Mouse (Mus musculus): ENCODE data around the gene Col17a1. TPM values are rescaled to one million over a fixed set of nuclear protein-coding genes. Genes with fewer than 3 reads are reported as not detected.
A peak's percentile ranks its signal among the peaks of the same experiment; 100 is the strongest.

Gene Col17a1
- polyA plus RNA-seq, 1 experiment from 2014 or later, result 0.30 TPM

DNA sequence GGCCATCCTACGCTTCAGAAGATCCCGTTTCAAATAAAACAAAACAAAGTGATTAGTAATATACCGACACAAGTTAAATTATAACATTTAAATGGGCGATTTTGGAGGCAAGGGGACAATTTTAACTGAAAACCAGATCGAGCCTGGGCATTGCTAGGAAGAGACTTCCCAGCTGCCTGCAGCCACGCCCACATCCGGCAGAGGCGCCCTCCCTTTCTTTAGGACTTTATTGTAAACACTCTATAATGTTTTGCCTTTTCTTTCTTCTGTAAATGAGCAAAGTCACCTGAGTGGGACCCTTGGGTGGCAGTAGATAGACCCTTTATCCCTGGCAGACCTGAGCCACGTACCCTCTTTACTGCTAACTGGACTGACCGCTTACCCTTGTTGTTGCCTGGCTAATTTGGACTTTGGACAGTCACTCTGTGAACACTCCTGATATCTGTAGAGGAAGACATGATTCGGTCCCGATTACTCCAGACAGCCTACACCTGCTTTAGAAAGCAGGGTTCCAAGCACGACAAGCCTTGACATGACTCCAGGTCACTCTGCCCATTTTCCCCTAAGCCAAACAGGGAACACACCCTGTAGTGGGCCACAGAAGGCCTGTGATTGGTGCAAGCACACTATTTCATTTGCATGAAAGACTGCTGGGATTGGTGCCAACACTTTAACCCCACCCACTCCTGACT lies 13.3 kb upstream of the Col17a1 start:
- ATAC-seq, result peak; percentile 89
- Histone ChIP-seq H3K4me1 (replicated peaks; ENCODE audit: control insufficient read depth, insufficient read depth, low read length) (no peaks in the 10 kb centered on the region), H3K4me2 (replicated peaks; ENCODE audit: low read depth) (peak overlapping the region; percentile 57), H3K27me3 (replicated peaks; ENCODE audit: control insufficient read depth, insufficient read depth, low read length) (no peaks in the 10 kb centered on the region), H3K27ac (ENCODE audit: low read depth, low read length) (peak overlapping the region; percentile 1; the same call in 1 of the 2 replicates), H3K9me3 (ENCODE audit: control insufficient read depth) (no peaks in the 10 kb centered on the region), H3K4me3 (ENCODE audit: low read depth, low read length) (peak overlapping the region; percentile 17; the same call in 1 of the 2 replicates), H3K9ac (ENCODE audit: low read depth, low read length) (no peak overlapping the region), H3K36me3 (ENCODE audit: control insufficient read depth, insufficient read depth) (no peaks in the 10 kb centered on the region)
- peak; percentile 47 for TF ChIP-seq CTCF (IDR thresholded peaks at IDR 0.05; ENCODE audit: low read depth)
- 39% methylated on average over 13 of the region's 13 CpGs for WGBS

DNA sequence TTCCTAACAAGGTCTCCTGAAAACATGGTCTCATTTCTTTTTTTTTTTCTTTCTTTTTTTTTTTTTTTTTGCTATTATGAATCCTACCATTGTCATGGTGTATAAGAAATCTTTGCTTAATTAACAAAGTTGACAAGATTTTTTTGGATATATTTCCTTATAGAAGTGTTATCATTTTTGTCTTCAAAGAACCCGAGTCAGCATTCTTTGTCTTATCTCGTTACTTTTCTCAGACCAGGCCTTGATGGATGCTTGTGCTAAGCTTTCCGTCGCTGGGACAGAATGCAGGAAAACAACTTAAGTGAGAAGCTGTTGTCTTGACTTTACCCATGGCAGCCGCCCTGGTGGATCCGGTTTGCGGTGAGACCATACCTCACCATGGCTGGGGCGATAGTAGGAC lies 8.6 kb upstream of the Col17a1 start:
- no peak overlapping the region for H3K9ac ChIP-seq (ENCODE audit: low read depth, low read length)
- no peak for ATAC-seq
- no peak overlapping the region for H3K4me3 ChIP-seq (ENCODE audit: low read depth, low read length)
- H3K27me3 ChIP-seq (replicated peaks; ENCODE audit: control insufficient read depth, insufficient read depth, low read length), result no peaks in the 10 kb centered on the region
- H3K4me2 ChIP-seq (replicated peaks; ENCODE audit: low read depth), result no peak overlapping the region
- no peaks in the 10 kb centered on the region for H3K9me3 ChIP-seq (ENCODE audit: control insufficient read depth)
- TF ChIP-seq CTCF (IDR thresholded peaks at IDR 0.05; ENCODE audit: low read depth), result no peak
- H3K4me1 ChIP-seq (replicated peaks; ENCODE audit: control insufficient read depth, insufficient read depth, low read length), result no peaks in the 10 kb centered on the region
- no peak overlapping the region for H3K27ac ChIP-seq (ENCODE audit: low read depth, low read length)
- 84% methylated on average over 8 of the region's 8 CpGs for WGBS
- no peaks in the 10 kb centered on the region for H3K36me3 ChIP-seq (ENCODE audit: control insufficient read depth, insufficient read depth)

DNA sequence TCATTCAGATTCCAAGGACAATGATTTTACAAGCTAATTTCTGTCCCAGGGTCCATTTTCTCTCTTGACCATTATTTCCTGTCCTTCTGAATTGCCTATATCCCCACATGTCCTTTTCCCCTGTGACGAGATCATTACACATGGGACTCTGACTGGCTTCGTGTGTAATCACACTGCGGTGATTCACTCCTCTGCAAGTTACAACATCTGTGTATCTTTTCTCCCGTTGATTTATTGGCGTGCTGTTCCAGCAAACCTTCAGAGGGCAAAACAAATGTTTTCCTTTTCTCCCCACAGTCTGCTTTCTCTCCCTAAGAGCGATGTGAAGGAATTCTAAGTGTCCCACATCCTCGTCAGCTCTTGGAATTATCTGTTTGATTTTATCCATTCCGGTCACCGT lies 7.8 kb upstream of the Col17a1 start:
- Histone ChIP-seq H3K27me3 (replicated peaks; ENCODE audit: control insufficient read depth, insufficient read depth, low read length) (no peaks in the 10 kb centered on the region), H3K4me3 (ENCODE audit: low read depth, low read length) (no peak overlapping the region), H3K36me3 (ENCODE audit: control insufficient read depth, insufficient read depth) (no peaks in the 10 kb centered on the region), H3K9me3 (ENCODE audit: control insufficient read depth) (no peaks in the 10 kb centered on the region), H3K4me1 (replicated peaks; ENCODE audit: control insufficient read depth, insufficient read depth, low read length) (no peaks in the 10 kb centered on the region), H3K9ac (ENCODE audit: low read depth, low read length) (no peak overlapping the region), H3K4me2 (replicated peaks; ENCODE audit: low read depth) (no peak overlapping the region), H3K27ac (ENCODE audit: low read depth, low read length) (no peak overlapping the region)
- 27% methylated on average over 9 of the region's 9 CpGs for WGBS
- ATAC-seq, result peak; percentile 65; the same call in 1 of the 2 replicates
- no peak for TF ChIP-seq CTCF (IDR thresholded peaks at IDR 0.05; ENCODE audit: low read depth)

DNA sequence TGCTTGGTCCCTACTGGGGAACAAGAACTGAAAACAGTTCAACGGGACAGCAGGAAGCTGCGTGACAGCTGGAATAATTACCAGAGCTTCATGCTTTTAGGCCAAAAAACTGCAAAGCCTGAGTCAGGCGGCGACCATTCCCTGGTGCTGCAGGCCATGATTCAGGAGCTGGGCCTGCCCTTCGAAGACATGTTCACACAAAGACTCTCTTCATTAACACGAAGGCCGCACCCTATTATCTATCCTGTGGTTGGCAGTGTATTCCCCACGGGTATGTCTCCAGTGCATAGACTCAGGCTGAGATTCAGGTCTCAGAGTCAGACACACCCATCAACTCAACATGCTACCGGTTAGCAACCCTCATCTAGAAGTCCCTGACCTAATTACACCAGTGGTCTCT lies 6.4 kb upstream of the Col17a1 start:
- Histone ChIP-seq H3K4me3 (ENCODE audit: low read depth, low read length) (no peak overlapping the region), H3K36me3 (ENCODE audit: control insufficient read depth, insufficient read depth) (no peaks in the 10 kb centered on the region), H3K27ac (ENCODE audit: low read depth, low read length) (no peak overlapping the region), H3K4me2 (replicated peaks; ENCODE audit: low read depth) (no peak overlapping the region), H3K27me3 (replicated peaks; ENCODE audit: control insufficient read depth, insufficient read depth, low read length) (no peaks in the 10 kb centered on the region), H3K4me1 (replicated peaks; ENCODE audit: control insufficient read depth, insufficient read depth, low read length) (no peaks in the 10 kb centered on the region), H3K9me3 (ENCODE audit: control insufficient read depth) (no peaks in the 10 kb centered on the region), H3K9ac (ENCODE audit: low read depth, low read length) (no peak overlapping the region)
- no peak for ATAC-seq
- WGBS, result 70% methylated on average over 9 of the region's 9 CpGs
- TF ChIP-seq CTCF (IDR thresholded peaks at IDR 0.05; ENCODE audit: low read depth), result no peak

DNA sequence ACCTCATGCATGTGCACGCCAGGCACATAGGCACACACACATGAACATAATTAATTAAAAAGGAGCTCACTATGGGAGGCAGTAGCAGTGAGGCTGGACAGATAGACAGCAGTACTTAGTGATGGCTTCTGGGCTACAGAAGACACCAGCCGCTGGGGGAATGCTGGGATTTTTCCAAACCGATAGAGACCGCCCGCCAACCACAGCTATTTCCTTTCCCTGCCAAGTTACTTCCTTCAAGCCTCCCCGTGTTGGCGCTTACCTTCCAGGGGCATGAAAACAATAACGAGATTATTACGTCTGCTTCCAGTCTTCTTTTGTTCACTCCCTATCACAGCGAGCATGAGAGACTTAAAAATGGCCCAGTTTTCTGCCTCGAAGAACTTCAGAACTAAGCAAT lies 5.2 kb upstream of the Col17a1 start:
- Histone ChIP-seq H3K27ac (ENCODE audit: low read depth, low read length) (no peak overlapping the region), H3K4me2 (replicated peaks; ENCODE audit: low read depth) (no peak overlapping the region), H3K4me1 (replicated peaks; ENCODE audit: control insufficient read depth, insufficient read depth, low read length) (no peaks in the 10 kb centered on the region), H3K4me3 (ENCODE audit: low read depth, low read length) (no peak overlapping the region), H3K9ac (ENCODE audit: low read depth, low read length) (no peak overlapping the region), H3K9me3 (ENCODE audit: control insufficient read depth) (no peaks in the 10 kb centered on the region), H3K27me3 (replicated peaks; ENCODE audit: control insufficient read depth, insufficient read depth, low read length) (no peaks in the 10 kb centered on the region), H3K36me3 (ENCODE audit: control insufficient read depth, insufficient read depth) (no peaks in the 10 kb centered on the region)
- WGBS, result 88% methylated on average over 11 of the region's 11 CpGs
- TF ChIP-seq CTCF (IDR thresholded peaks at IDR 0.05; ENCODE audit: low read depth), result no peak
- ATAC-seq, result no peak

DNA sequence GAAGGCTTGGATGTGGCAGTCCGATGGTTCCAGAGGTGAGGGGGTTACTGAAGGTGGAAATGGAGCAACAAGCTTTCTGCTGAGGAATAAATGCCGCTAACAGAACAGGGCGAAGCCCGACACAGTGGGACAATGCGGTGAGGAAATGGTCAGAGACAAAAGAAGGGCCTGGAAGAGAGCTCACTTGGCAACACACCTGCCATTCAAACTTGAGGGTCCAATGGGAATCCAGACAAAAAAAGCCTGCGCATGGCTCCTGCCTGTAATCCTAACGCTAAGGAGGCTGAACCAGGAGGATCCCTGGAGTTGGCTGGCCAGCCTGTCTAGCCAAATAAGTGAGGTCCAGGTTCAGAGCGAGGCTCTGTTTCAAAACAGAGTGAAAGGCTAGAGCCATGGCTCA lies 4.5 kb upstream of the Col17a1 start:
- no peaks in the 10 kb centered on the region for H3K4me1 ChIP-seq (replicated peaks; ENCODE audit: control insufficient read depth, insufficient read depth, low read length)
- no peak overlapping the region for H3K4me2 ChIP-seq (replicated peaks; ENCODE audit: low read depth)
- H3K4me3 ChIP-seq (ENCODE audit: low read depth, low read length), result no peak overlapping the region
- TF ChIP-seq CTCF (IDR thresholded peaks at IDR 0.05; ENCODE audit: low read depth), result no peak
- no peak overlapping the region for H3K9ac ChIP-seq (ENCODE audit: low read depth, low read length)
- no peaks in the 10 kb centered on the region for H3K9me3 ChIP-seq (ENCODE audit: control insufficient read depth)
- no peaks in the 10 kb centered on the region for H3K27me3 ChIP-seq (replicated peaks; ENCODE audit: control insufficient read depth, insufficient read depth, low read length)
- WGBS, result 91% methylated on average over 8 of the region's 8 CpGs
- ATAC-seq, result no peak
- no peaks in the 10 kb centered on the region for H3K36me3 ChIP-seq (ENCODE audit: control insufficient read depth, insufficient read depth)
- H3K27ac ChIP-seq (ENCODE audit: low read depth, low read length), result no peak overlapping the region

Measured in intestine, postnatal 0 days (tissue).